Mouse (Mus musculus) kidney, embryonic 15.5 days (tissue): ENCODE measurements around the gene Cdkn2b. TPM values are rescaled to one million over a fixed set of nuclear protein-coding genes. Genes with fewer than 3 reads are reported as not detected.

Experiments used
- ATAC-seq: fragments of 200-750 bp; cut with Nextera tagmentation; replicated peaks from 2 replicates; pipeline ENCODE4 v1.8.0; 2017; ENCODE audit warnings: moderate TSS enrichment; ENCODE audit not compliant: low FRiP score
- H3K27ac ChIP-seq: fragments of 300-500 bp; sonication (generic); 2 replicates; pipeline ENCODE4 v1.5.1; 2015; ENCODE audit warnings: mild to moderate bottlenecking, inconsistent platforms
- H3K27me3 ChIP-seq: fragments of 300-500 bp; sonication (generic); 2 replicates; pipeline ENCODE4 v1.6.1; 2015; ENCODE audit warnings: inconsistent platforms
- H3K36me3 ChIP-seq: fragments of 300-500 bp; sonication (generic); 2 replicates; pipeline ENCODE4 v1.6.1; 2015; ENCODE audit warnings: inconsistent platforms
- H3K4me1 ChIP-seq: fragments of 300-500 bp; sonication (generic); 2 replicates; pipeline ENCODE4 v1.6.1; 2015; ENCODE audit warnings: inconsistent platforms
- H3K4me2 ChIP-seq: fragments of 300-500 bp; sonication (generic); 2 replicates; pipeline ENCODE4 v1.6.1; 2015; ENCODE audit warnings: moderate library complexity, mild to moderate bottlenecking, inconsistent platforms
- H3K4me3 ChIP-seq: fragments of 300-500 bp; sonication (generic); replicated peaks from 2 replicates; pipeline ENCODE4 v1.5.1; 2015; ENCODE audit warnings: mild to moderate bottlenecking, inconsistent platforms
- H3K9ac ChIP-seq: fragments of 300-500 bp; sonication (generic); 2 replicates; pipeline ENCODE4 v1.6.1; 2015; ENCODE audit warnings: mild to moderate bottlenecking, inconsistent platforms
- H3K9me3 ChIP-seq: fragments of 300-500 bp; sonication (generic); replicated peaks from 2 replicates; pipeline ENCODE4 v1.6.1; 2016; ENCODE audit warnings: inconsistent platforms
- WGBS: fragments of 180-500 bp; shearing (Covaris S2); methylation state at CpG from one replicate; pipeline ENCODE4 v1.1.7; 2015; ENCODE audit warnings: mixed read lengths; 5-methylcytosine and 5-hydroxymethylcytosine counted together
- polyA plus RNA-seq: library from polyadenylated mRNA; unstranded; fragments of >200 nt; fragmentation: Nextera tagmentation; extraction: Ambion mirVana; gene quantifications from 2 replicates; pipeline ENCODE4 v1.2.1, GENCODE M21; 2015

The Cdkn2b gene
- polyA plus RNA-seq, 1 experiment from 2014 or later: 1.1 TPM

- ATAC-seq: no peak
These were observed 37.8 kb downstream of the Cdkn2b start for GRCm38 (mm10) chr4:89272961-89273540.

GRCm38 (mm10) chr4:89272101-89272718 lies 38.6 kb downstream of the Cdkn2b start:
- WGBS: 5% methylated on average over 18 of the region's 18 CpGs
- H3K36me3 ChIP-seq: no peaks in the 10 kb centered on the region
- H3K27ac ChIP-seq: no peak overlapping the region
- H3K27me3 ChIP-seq: peaks cover 90% of the 10 kb centered on the region
- H3K4me3 ChIP-seq: no peak overlapping the region
- H3K4me1 ChIP-seq: 0 out of 2 replicates have a peak, but pooled peaks cover 4% of the 10 kb centered on the region
- ATAC-seq: no peak
- H3K4me2 ChIP-seq: no peak overlapping the region
- H3K9ac ChIP-seq: no peak overlapping the region
- no peaks in the 10 kb centered on the region for H3K9me3 ChIP-seq

More at GRCm38 (mm10) chr4:89272961-89273540, 37.8 kb downstream of the Cdkn2b start:
- Histone ChIP-seq H3K4me1 (0 out of 2 replicates have a peak, but pooled peaks cover 4% of the 10 kb centered on the region), H3K4me3 (no peak overlapping the region), H3K36me3 (no peaks in the 10 kb centered on the region), H3K4me2 (no peak overlapping the region), H3K9me3 (no peaks in the 10 kb centered on the region), H3K9ac (no peak overlapping the region), H3K27me3 (peaks cover 93% of the 10 kb centered on the region), H3K27ac (no peak overlapping the region)
- under 1% methylated on average over 20 of the region's 20 CpGs for WGBS

- H3K36me3 ChIP-seq: no peaks in the 10 kb centered on the region
- no peaks in the 10 kb centered on the region for H3K9me3 ChIP-seq
- ATAC-seq: no peak
- WGBS: 55% methylated on average over 1 of the region's 1 CpGs
- peaks cover 7% of the 10 kb centered on the region; the same call in 1 of the 2 replicates for H3K27me3 ChIP-seq
- H3K27ac ChIP-seq: no peak overlapping the region
- no peak overlapping the region for H3K9ac ChIP-seq
- no peaks in the 10 kb centered on the region for H3K4me1 ChIP-seq
- H3K4me2 ChIP-seq: no peak overlapping the region
- H3K4me3 ChIP-seq: no peak overlapping the region
These were observed 53.1 kb downstream of the Cdkn2b start for GRCm38 (mm10) chr4:89257768-89258167.

Other genes with a start within 250 kb of the Cdkn2b start
- gene Mtap, start 173.9 kb downstream of the Cdkn2b start, polyA plus RNA-seq: 74.0 and 74.7 TPM in 2 replicates
- gene Cdkn2a, start 16.4 kb downstream of the Cdkn2b start, polyA plus RNA-seq: not detected in 2 replicates